Mouse (Mus musculus) bone marrow macrophage, adult 2 months (primary cell): ENCODE measurements around the gene Pld6.

Experiments
- CTCF ChIP-seq: IDR thresholded peaks from 2 replicates; pipeline ENCODE4 v1.5.1; 2012; ENCODE audit warnings: low read depth, mild to moderate bottlenecking, low read length, moderate library complexity
- POLR2A ChIP-seq: IDR thresholded peaks from 2 replicates; pipeline ENCODE4 v1.6.1; 2012; ENCODE audit warnings: mild to moderate bottlenecking, low read depth, low read length, borderline replicate concordance

DNA sequence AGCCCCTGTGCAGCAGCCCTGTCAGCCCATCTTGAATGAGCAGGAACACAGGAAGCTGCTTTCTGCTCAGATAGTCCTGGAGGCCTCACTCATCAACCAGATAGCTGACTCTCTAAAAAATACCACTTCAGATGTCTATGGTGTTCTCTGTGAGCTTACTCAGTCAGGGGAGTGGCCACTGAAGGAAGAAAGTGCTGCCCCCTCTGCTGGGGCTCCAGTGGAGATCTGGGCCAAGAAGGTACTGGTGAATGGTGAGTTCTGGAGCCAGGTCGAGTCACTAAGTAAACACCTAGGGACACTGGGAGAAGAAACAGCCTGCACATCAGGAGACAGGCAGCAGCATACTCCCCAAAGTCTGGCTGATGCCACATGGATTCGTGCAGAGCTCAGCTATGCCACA is 27.8 kb downstream of the Pld6 start:
- TF ChIP-seq POLR2A (no peak), CTCF (no peak)
